Mouse (Mus musculus): Measurements from ENCODE around the gene Fli1.

Gene Fli1

GRCm38 (mm10) chr9:32500063-32500462 is 42.6 kb downstream of the Fli1 start:
- no peak for DNase-seq

GRCm38 (mm10) chr9:32499469-32499868 is 43.2 kb downstream of the Fli1 start:
- peak; percentile 55 for DNase-seq

GRCm38 (mm10) chr9:32495643-32495997 is 47.0 kb downstream of the Fli1 start:
- DNase-seq = no peak

DNA sequence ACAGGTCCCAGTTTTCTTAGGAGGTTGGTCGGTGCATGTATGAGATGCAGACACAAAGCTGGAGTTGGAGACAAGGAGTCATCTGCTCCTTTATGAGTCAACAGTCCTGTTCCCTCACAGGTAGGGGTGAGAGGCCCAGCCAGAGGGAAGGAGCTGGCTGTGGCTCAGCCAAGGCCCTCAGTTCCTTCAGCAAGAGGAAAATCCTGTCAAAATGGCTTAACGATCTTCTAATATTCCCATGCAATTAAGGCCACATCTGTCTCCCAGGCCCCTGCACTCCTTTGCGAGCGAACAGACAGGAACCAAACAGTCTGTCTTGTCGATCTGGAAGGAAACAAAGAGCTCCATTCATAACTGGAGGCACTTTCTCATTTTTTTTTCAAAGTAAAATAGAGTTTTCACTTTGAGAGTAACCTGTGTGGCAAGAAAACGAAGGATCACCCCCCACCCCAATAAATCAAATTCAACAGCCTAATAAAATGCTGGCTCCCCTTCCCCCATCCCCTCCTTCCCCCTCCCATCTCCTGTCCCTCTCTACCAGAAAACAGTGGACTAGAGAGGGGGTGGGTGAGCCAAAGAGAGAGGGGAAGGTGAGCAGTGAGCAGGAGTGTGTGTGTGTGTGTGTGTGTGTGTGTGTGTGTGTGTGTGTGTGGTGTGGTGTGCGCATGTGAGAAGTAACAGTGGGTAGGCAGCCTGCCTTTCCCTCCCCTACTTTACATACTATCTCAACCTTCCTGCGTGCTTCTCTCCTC is 47.6 kb downstream of the Fli1 start:
- DNase-seq = no peak

GRCm38 (mm10) chr9:32493588-32494423 is 48.9 kb downstream of the Fli1 start:
- DNase-seq = no peak

GRCm38 (mm10) chr9:32492753-32493152 is 49.9 kb downstream of the Fli1 start:
- no peak for DNase-seq

DNA sequence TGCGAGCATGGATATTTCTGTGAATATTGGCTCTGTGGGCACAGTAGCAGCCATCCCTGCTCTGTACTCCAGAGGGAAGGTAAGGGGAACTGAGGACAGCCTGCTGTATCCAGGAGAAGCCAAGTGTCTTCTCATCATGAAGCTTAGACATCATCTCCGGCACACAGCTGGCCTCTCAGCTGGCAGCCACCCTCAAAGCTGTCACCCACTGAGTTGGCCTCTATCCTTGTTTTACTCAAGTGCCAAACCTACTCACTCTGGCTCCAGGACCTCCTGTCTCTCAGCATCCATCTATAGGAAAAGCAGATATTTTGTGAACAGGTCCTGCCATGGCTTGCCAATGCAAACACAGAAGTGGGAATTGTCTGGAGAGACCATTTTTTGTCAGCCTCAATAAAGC is 51.2 kb downstream of the Fli1 start:
- DNase-seq = no peak

DNA sequence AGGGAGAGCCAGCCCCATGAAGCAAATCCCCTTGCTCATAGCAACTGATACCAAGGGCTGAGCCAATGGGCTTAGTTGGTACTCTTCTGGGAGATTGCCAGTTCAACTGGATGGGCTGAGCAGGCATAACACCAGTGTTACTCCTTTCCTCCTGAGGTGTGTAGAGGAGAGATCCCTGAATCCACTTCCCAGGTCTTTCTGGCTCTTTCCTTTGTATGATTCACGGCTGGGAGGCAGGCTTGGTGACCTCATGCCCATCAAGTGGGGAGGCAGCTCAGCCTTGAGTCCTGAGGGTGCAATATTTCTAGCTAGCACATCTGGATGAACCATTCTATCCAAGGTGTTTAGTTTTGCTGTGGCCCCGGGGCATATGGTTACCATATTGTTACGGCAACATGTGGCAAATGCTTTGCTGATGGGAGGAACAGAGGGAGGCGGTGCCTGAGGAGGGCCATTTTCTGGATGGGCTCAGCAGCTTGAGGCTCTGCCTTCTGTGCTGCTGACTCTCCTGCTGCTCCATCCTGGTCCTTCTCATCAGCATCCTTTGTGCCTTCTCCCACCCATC is 52.8 kb downstream of the Fli1 start:
- no peak for DNase-seq

DNA sequence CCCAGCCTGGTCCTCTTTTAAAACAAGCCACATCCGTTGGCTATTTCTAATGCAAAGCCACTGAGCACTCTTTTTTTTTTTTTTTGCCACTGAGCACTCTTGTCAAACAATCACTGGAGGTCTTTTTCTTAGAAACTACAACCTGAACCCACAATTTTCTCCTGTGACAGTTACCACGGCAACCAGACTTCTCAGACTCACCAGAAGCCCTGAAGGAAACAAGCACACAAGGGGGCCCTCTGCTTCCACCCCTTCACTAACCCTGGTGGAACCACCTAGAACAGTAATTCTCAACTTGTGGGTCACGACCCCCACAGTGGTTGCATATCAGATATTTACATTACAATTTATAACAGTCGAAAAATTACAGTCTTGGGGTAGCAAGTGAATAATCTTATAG is 53.3 kb downstream of the Fli1 start:
- no peak for DNase-seq

DNA sequence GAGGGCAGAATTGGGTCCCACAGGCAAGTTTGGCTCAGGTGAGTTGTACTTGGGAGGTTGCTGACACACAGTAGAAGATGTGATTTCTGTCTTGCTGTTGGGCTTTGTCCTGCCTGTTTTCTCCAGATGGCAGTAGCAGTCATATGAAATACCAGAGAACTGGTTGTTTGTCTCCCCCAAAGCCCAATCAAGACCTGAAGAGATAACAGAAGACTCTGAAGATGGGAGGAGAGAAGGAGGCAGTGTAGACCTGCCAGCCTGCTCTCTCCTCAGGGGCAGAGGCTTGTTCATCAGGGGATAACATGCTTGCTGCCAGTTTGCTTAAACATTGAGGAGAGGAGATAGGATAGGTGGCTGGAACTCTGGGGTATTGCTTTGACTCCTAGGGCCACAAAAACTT is 54.0 kb downstream of the Fli1 start:
- DNase-seq = no peak

DNA sequence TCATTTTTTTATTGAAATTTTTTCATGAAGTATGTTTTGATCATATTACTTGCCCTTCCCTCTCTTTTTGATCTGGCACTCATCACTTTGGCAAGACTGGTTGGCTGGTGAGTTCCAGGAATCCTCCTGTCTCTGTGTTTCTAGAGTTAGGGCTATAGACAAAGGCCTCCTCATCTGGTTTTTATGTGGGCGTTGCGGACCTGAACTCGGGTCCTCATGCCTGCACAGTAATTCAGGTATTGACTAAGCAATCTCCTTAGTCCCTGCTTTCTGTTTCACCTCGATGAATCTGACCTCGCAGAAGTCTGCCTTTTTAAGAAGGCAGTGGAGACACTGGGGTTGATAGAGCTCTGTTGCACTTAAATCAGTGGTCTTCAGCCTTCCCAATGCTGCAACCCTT is 54.8 kb downstream of the Fli1 start:
- DNase-seq = no peak

DNA sequence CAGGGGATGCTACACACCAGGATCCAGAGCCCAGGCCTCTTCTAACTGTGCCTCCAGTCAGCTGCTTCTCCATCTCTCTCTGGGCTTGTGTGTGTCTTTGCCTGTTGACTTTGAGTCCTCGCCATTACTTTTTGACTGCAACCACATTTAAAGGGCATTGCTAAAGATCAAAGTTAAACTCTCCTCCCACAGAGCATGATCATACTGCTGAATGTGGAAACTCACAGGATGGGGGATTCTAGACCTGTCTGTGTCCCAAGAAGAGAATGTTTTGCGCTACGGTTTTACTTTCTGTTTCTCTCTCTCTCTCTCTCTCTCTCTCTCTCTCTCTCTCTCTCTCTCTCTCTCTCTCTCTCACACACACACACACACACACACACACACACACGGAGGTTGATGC is 55.3 kb downstream of the Fli1 start:
- no peak for DNase-seq

DNA sequence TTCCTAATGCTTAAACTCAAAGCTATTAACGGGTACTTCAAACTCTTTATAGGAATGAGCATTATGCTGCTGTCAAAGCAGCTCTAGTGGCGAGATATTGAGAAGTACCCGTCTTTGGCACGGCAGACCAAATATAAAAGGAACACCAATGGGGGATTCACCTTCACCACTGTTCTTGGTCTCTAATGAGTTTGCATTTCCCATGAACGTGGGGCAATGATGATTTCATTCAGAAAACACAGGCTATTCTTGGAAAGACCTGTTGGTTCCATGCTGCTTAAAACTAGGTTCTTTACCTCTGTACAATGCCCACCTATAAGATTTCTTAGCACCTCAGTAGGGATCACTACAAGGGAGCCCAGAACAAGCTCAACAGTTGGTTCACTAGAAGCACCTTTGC is 62.2 kb downstream of the Fli1 start:
- DNase-seq = no peak

- DNase-seq = no peak
Observed at GRCm38 (mm10) chr9:32478799-32479198, 63.9 kb downstream of the Fli1 start.

GRCm38 (mm10) chr9:32478087-32478486 is 64.6 kb downstream of the Fli1 start:
- peak; percentile 75 for DNase-seq

DNA sequence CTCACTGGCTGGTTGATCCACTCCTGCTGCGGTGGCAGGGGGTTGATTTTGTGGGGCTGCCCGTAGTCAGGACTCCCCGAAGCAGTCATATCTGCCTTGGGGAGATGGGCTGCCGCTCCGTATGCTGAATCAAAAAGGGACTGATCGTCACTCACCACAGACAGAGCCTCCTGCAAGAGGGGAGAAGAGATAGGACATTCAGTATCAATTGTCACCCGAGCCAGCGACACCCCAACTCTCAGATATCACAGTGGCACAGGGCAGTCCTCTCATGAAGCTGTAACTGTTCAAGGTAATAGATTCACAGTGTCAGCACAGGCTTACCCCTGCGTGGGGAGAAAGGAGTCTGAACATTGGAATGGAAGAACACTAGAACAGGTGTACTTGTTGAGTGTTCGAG is 66.1 kb downstream of the Fli1 start:
- DNase-seq = no peak

- DNase-seq = no peak
Observed at GRCm38 (mm10) chr9:32474621-32475390, 67.9 kb downstream of the Fli1 start.

GRCm38 (mm10) chr9:32472346-32472745 is 70.3 kb downstream of the Fli1 start:
- no peak for DNase-seq

GRCm38 (mm10) chr9:32469123-32469751 is 73.4 kb downstream of the Fli1 start:
- DNase-seq = no peak

DNA sequence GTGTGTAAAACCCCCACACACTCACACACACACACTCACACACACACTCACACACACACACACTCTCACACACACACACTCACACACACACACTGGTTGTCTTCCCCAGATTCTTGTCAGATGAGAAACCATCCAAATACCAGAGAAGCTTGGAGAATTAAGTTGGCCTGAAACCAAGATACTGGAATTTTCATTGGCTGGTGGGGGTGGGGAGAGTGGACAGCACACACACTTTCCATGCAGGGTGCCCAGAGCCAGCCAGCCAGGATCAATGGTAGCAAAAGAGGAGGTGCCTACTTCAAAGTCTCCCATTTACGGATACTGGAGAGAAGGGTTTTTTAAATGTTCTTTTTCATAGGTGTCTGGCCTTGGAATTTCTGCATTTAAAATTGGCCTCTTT is 74.3 kb downstream of the Fli1 start:
- DNase-seq = peak; percentile 37

DNA sequence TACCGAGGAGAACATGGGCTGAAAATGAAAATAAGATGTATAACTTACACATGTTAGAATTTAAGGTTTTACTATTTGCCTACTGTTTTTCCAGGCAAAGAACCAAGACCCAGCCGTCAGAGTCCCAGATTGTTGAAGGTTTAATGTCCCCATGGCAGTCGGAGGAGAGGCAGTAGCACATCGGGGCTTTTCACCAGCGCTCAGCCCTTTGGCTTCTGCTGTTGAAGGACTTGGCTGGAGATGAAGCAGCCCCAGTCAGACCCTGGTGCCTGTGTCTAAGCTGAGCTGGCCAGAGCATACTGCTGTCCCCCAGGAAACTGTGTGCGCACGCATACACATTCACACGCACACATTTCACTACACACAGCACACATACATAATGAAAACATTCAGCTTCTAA is 75.2 kb downstream of the Fli1 start:
- DNase-seq = peak; percentile 31

DNA sequence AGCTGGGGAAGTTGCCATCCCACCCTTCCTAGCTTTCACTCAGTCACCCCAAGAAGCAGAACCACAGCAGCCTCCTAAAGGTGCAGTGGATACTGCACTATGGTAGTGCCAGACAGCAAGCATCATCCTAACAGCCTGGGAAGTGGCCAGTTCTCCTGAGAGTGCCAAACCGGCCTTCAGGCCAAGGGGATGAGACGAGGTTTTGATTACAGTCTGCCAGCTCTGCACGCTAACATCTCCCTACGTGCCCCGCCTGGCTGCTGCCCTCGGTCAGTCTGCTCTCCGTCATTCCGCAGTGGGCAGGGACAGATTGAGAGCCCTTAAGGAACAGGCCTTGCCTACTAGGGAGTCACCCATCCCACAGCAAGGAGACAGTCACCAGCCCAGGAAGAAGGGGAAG is 75.8 kb downstream of the Fli1 start:
- no peak for DNase-seq

DNA sequence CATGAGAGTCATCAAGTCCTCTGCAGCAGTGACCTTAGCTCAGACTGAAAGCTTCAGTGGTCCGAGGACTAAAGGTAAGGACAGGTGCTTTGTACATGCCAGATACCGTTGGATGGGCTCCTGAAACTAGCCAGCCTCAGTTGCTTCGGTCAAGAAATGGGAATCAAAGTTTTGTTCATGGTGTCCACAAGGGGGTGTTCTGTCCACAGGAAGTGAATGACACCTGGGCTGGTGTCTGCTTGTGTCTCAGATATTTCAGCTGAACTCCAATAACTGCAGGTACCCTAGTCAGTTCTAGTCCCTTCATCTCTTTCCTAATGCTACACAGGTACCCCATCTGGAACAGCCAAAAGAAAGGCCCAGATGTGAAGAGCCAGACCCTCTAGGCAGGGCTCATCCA is 86.0 kb downstream of the Fli1 start:
- DNase-seq = no peak

Data from kidney, postnatal 14 days (tissue).